Mouse (Mus musculus) mature B cell (primary cell): Measurements from ENCODE around the gene Pop7.

Experiments
- in situ Hi-C: fragments of 300-500 bp; cut with MboI; formaldehyde crosslinking; loops from 2 replicates; pipeline ENCODE4 v1.14.3; 2019

Gene Pop7

GRCm38 (mm10) chr5:137501709-137502666, at the start of gene Pop7:
Gene Pop7 (minus strand): TSS chr5:137502518.
- in situ Hi-C loops = no loop called here

GRCm38 (mm10) chr5:137551119-137551518, 48.8 kb upstream of the Pop7 start:
- in situ Hi-C loops = no loop called here

- in situ Hi-C loops = no loop called here
Observed at GRCm38 (mm10) chr5:137549840-137550239, 47.5 kb upstream of the Pop7 start.

GRCm38 (mm10) chr5:137545596-137545995, 43.3 kb upstream of the Pop7 start:
- in situ Hi-C loops = no loop called here

GRCm38 (mm10) chr5:137544926-137545325, 42.6 kb upstream of the Pop7 start:
- in situ Hi-C loops = no loop called here

GRCm38 (mm10) chr5:137541768-137542540, 39.6 kb upstream of the Pop7 start:
- in situ Hi-C loops = no loop called here

GRCm38 (mm10) chr5:137540991-137541390, 38.7 kb upstream of the Pop7 start:
- in situ Hi-C loops = no loop called here

- in situ Hi-C loops = no loop called here
Observed at GRCm38 (mm10) chr5:137539291-137539801, 37.0 kb upstream of the Pop7 start.

GRCm38 (mm10) chr5:137537461-137537860, 35.1 kb upstream of the Pop7 start:
- in situ Hi-C loops = no loop called here

GRCm38 (mm10) chr5:137535318-137535717, 33.0 kb upstream of the Pop7 start:
- in situ Hi-C loops = no loop called here

- in situ Hi-C loops = no loop called here
Observed at GRCm38 (mm10) chr5:137534762-137535161, 32.4 kb upstream of the Pop7 start.

GRCm38 (mm10) chr5:137533117-137533827, 31.0 kb upstream of the Pop7 start, which contains the start of the genes Epo and Gnb2:
Gene Epo (minus strand): TSS chr5:137533242.
Gene Gnb2 (minus strand): TSS chr5:137533510.
- in situ Hi-C loops = no loop called here

GRCm38 (mm10) chr5:137532808-137533116, 30.4 kb upstream of the Pop7 start:
- in situ Hi-C loops = no loop called here

GRCm38 (mm10) chr5:137532131-137532807, 30.0 kb upstream of the Pop7 start:
- in situ Hi-C loops = no loop called here

GRCm38 (mm10) chr5:137531414-137532130, 29.3 kb upstream of the Pop7 start:
- in situ Hi-C loops = no loop called here

GRCm38 (mm10) chr5:137530588-137531413, 28.5 kb upstream of the Pop7 start:
- in situ Hi-C loops = no loop called here

GRCm38 (mm10) chr5:137530075-137530474, 27.8 kb upstream of the Pop7 start:
- in situ Hi-C loops = no loop called here

GRCm38 (mm10) chr5:137529221-137529995, 27.1 kb upstream of the Pop7 start:
- in situ Hi-C loops = no loop called here
